Mouse (Mus musculus) heart, adult 2 months (tissue): ENCODE measurements at regions not wholly inside any gene's neighbourhood (a gene's known extent, or its start where the extent isn't known, plus 50 kb on each side); places are given as distances from the start of the nearest gene placed in this dataset.

Source experiments
- DNase-seq, 2 experiments: peaks; one replicate each; pipeline ENCODE4 v3.0.0; 2021
- H3K27ac ChIP-seq: fragments of 200-600 bp; 2 replicates; pipeline ENCODE4 v1.8.1; 2022
- H3K27me3 ChIP-seq: fragments of 200-500 bp; 2 replicates; pipeline ENCODE4 v1.6.1; 2012; ENCODE audit warnings: mild to moderate bottlenecking, low read length, inconsistent platforms, mixed read lengths; ENCODE audit not compliant: control insufficient read depth, insufficient read depth
- H3K36me3 ChIP-seq: fragments of 200-500 bp; 2 replicates; pipeline ENCODE4 v1.6.1; 2012; ENCODE audit warnings: low read length, inconsistent platforms; ENCODE audit not compliant: control insufficient read depth, insufficient read depth
- H3K4me1 ChIP-seq: fragments of 200-500 bp; 2 replicates; pipeline ENCODE4 v1.6.1; 2011; ENCODE audit warnings: low read length; ENCODE audit not compliant: control insufficient read depth, insufficient read depth
- H3K4me3 ChIP-seq: fragments of 200-600 bp; 2 replicates; pipeline ENCODE4 v1.8.1; 2022
- H3K79me2 ChIP-seq: fragments of 200-500 bp; replicated peaks from 2 replicates; pipeline ENCODE4 v1.6.1; 2012; ENCODE audit warnings: mild to moderate bottlenecking, inconsistent platforms, low read length, moderate library complexity, mixed read lengths; ENCODE audit not compliant: control insufficient read depth, insufficient read depth
- H3K9ac ChIP-seq: fragments of 200-500 bp; 2 replicates; pipeline ENCODE4 v1.6.1; 2012; ENCODE audit warnings: low read depth, mild to moderate bottlenecking, control low read depth, inconsistent platforms, low read length, mixed read lengths
- CTCF ChIP-seq: fragments of 200-600 bp; IDR thresholded peaks from 2 replicates; pipeline ENCODE4 v1.8.1; 2022; ENCODE audit warnings: antibody characterized with exemption, mild to moderate bottlenecking, moderate library complexity
- EP300 ChIP-seq: fragments of 200-500 bp; IDR thresholded peaks from 2 replicates; pipeline ENCODE4 v1.6.1; 2011; ENCODE audit warnings: low read depth, low read length, control low read depth; ENCODE audit not compliant: insufficient read depth
- POLR2A ChIP-seq: fragments of 200-500 bp; IDR thresholded peaks from 2 replicates; pipeline ENCODE4 v1.6.1; 2011; ENCODE audit warnings: mild to moderate bottlenecking, low read depth, low read length, control low read depth; ENCODE audit not compliant: insufficient read depth
- WGBS: fragments of 180-500 bp; shearing (Covaris S2); methylation state at CpG from one replicate; pipeline ENCODE4 v1.1.7; 2018; 5-methylcytosine and 5-hydroxymethylcytosine counted together
- intact Hi-C: fragments of 180-260 bp; cut with DNase I; formaldehyde crosslinking; loops from one replicate; pipeline ENCODE4 v1.15.1; 2025

DNA sequence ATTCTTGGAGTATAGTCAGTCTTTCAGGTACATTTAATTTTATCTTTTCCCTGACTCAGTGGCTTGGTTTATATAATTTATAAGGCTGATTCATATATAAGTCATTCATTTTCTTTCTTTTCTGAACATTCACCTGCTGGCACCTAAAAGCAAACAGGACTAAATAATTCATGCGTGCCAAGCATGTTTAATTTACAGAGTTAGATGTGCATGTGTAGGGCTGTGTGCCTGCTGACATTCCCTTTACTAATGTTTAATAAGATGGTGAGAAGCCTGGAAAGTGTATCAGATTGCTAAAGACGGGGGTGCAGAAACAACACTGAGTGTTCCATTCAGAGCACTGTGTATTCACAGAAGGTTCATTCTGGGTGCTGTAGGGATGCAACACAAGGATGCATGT is 229.0 kb downstream of the Rpl10l start:
- no peak overlapping the region for H3K27ac ChIP-seq
- H3K36me3 ChIP-seq, result no peaks in the 10 kb centered on the region
- no peak overlapping the region for H3K4me3 ChIP-seq
- no peak overlapping the region for H3K9ac ChIP-seq
- intact Hi-C loops, result no loop called here
- H3K79me2 ChIP-seq, result no peaks in the 10 kb centered on the region
- no peaks in the 10 kb centered on the region for H3K27me3 ChIP-seq
- TF ChIP-seq POLR2A, result no peak
- no peak for TF ChIP-seq CTCF
- no peak for TF ChIP-seq EP300
- no peak for DNase-seq
- no peaks in the 10 kb centered on the region for H3K4me1 ChIP-seq
- WGBS, result 71% methylated on average over 2 of the region's 2 CpGs

DNA sequence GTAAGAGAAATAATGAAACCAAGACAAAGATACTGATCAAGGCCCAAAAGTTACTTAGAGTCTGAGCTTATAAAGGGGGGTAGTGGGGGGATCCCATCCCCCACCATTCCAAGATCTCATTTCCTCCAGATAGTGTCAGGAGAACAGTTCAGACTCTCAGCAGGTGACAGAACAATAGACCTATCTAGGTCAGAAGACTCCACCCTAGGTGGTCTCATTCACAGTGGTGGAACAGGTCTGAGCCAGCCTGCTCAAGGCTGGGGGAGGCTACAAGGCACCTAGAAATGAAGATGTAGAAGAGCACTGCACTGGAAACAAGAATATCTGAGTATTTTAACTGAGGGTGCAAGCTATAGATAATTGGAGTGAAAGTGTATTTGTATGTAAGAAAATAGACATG is 235.3 kb downstream of the Rpl10l start:
- Histone ChIP-seq H3K79me2 (no peaks in the 10 kb centered on the region), H3K9ac (no peak overlapping the region), H3K27ac (no peak overlapping the region), H3K4me1 (no peaks in the 10 kb centered on the region), H3K27me3 (no peaks in the 10 kb centered on the region), H3K36me3 (no peaks in the 10 kb centered on the region), H3K4me3 (no peak overlapping the region)
- TF ChIP-seq POLR2A (no peak), EP300 (no peak), CTCF (no peak)
- no peak for DNase-seq
- intact Hi-C loops, result no loop called here

DNA sequence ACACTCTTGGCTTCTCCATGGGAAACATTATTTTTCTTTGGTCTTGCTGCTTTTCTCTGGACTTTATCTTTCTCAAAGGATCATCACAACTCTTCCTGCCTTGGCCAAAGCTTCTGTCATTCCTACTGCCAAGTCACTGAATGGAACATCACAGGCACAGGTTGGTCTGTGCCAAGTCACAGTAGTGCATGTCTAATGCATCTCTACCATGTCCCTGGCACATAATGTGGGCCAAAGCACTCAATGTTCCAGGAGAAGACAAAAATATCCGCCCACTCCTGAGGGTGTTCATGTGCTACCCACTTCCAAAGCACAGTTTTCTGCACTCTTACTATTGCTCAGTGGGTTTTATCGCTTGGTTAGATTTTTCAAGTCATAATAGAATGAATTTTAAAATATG is 247.9 kb downstream of the Rpl10l start:
- Histone ChIP-seq H3K79me2 (no peaks in the 10 kb centered on the region), H3K27me3 (no peaks in the 10 kb centered on the region), H3K27ac (no peak overlapping the region), H3K4me1 (no peaks in the 10 kb centered on the region), H3K9ac (no peak overlapping the region), H3K36me3 (no peaks in the 10 kb centered on the region), H3K4me3 (no peak overlapping the region)
- 61% methylated on average over 2 of the region's 2 CpGs for WGBS
- intact Hi-C loops, result no loop called here
- peak in 1 of 2 experiments; percentile 2 for DNase-seq
- TF ChIP-seq POLR2A (no peak), EP300 (peak; percentile 59; the same call in 1 of the 2 replicates)

DNA sequence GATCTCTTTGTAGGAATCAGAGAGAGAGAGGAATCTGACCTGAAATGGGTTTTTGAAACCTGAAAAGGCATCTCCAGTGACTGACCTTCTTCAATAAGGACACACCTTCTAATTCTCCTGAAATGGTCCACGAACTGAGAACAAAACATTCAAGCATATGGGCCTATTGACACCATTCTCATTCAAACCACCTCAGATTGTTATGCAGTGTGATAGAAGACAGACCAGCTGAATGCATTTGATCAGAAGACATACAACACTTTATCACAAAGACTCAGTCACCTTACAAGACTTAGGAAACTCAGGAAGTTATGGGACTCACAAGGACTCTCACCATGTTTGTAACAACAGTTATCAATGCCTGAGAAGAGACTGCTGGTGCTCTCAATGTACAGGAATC is 256.7 kb downstream of the Rpl10l start:
- Histone ChIP-seq H3K36me3 (no peaks in the 10 kb centered on the region), H3K27ac (no peak overlapping the region), H3K79me2 (no peaks in the 10 kb centered on the region), H3K27me3 (no peaks in the 10 kb centered on the region), H3K4me1 (no peaks in the 10 kb centered on the region), H3K4me3 (no peak overlapping the region), H3K9ac (no peak overlapping the region)
- WGBS, result 64% methylated on average over 1 of the region's 1 CpGs
- DNase-seq, result no peak
- TF ChIP-seq POLR2A (no peak), CTCF (no peak), EP300 (no peak)
- intact Hi-C loops, result no loop called here

DNA sequence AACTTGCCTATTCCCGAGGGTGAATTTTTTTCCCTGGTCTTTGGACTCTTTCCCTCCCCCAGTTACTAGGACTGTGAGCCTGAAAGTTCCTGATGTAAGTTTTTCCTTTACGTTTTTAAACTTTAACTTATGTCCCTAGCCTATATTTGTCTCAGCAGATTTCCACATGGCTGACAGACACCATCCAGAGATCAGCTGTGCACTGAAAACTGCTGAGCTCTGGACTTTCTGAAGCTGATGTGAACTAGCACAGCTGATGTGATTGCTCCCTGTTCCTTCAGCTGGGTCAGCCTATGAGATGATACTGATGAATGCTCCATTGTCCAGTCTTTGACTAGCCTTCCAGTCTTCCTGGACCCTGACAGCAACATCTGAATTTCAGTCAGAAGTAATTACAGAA is 271.5 kb downstream of the Rpl10l start:
- Histone ChIP-seq H3K4me3 (no peak overlapping the region), H3K36me3 (no peaks in the 10 kb centered on the region), H3K27me3 (no peaks in the 10 kb centered on the region), H3K4me1 (no peaks in the 10 kb centered on the region), H3K79me2 (no peaks in the 10 kb centered on the region), H3K27ac (no peak overlapping the region), H3K9ac (no peak overlapping the region)
- intact Hi-C loops, result no loop called here
- no peak for DNase-seq
- TF ChIP-seq EP300 (no peak), POLR2A (no peak), CTCF (no peak)
- whole genome bisulfite sequencing, result 51% methylated on average over 2 of the region's 2 CpGs
